Mouse (Mus musculus): Measurements from ENCODE around the gene Wdr4. TPM values are rescaled to one million over a fixed set of nuclear protein-coding genes. Genes with fewer than 3 reads are reported as not detected.

Gene Wdr4
- total and polyA plus RNA-seq, 2 experiments, result 12.9 to 27.8 TPM

DNA sequence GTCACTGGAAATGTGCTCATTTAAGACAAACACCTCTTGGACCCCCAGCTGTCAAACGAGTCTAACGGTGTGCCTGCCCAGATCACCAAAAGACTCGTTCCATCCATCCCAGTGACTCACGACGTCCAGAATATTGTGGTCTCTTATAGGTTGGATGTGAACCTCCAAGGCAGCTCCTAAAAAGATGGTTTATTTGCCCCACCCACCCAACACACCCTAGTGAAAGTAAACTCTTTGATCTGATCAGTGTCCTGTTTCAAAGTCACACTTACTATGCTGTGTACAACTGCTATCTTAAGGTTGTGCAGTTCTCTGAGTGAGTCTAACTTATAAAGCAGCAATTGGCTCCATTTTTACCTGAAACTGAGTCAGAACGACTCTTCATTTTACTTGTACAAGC is 7.2 kb downstream of the Wdr4 start:
- TF ChIP-seq POLR2A (IDR thresholded peaks at IDR 0.05; ENCODE audit: extremely low read depth, insufficient read depth, low read length) (no peak), CTCF (IDR thresholded peaks at IDR 0.05; ENCODE audit: low read depth, low read length) (no peak)
- H3K4me1 ChIP-seq (ENCODE audit: control insufficient read depth, insufficient read depth, low read length), result peaks cover 2% of the 10 kb centered on the region; the same call in 1 of the 2 replicates
- DNase-seq (ENCODE audit: extremely low read depth, low read depth, low spot score), result no peak
- no peak overlapping the region for H3K27ac ChIP-seq (replicated peaks; ENCODE audit: insufficient read depth, low read depth, low read length)
- 0 out of 2 replicates have a peak, but pooled peaks cover 6% of the 10 kb centered on the region for H3K79me2 ChIP-seq (ENCODE audit: control insufficient read depth, insufficient read depth, low read length)
- peak overlapping the region; percentile 93 for H3K4me3 ChIP-seq (ENCODE audit: insufficient read depth, low read depth, low read length)
- no peaks in the 10 kb centered on the region for H3K27me3 ChIP-seq (ENCODE audit: control insufficient read depth, insufficient read depth, low read length)
- H3K9ac ChIP-seq (ENCODE audit: low read depth, low read length), result peak overlapping the region; percentile 35
- 20% methylated on average over 6 of the region's 6 CpGs for WGBS
- no peaks in the 10 kb centered on the region for H3K36me3 ChIP-seq (ENCODE audit: control insufficient read depth, insufficient read depth, low read length)

- Histone ChIP-seq H3K27me3 (ENCODE audit: control insufficient read depth, insufficient read depth, low read length) (no peaks in the 10 kb centered on the region), H3K4me3 (ENCODE audit: insufficient read depth, low read depth, low read length) (peak overlapping the region; percentile 93), H3K79me2 (ENCODE audit: control insufficient read depth, insufficient read depth, low read length) (0 out of 2 replicates have a peak, but pooled peaks cover 6% of the 10 kb centered on the region), H3K4me1 (ENCODE audit: control insufficient read depth, insufficient read depth, low read length) (peaks cover 4% of the 10 kb centered on the region), H3K27ac (replicated peaks; ENCODE audit: insufficient read depth, low read depth, low read length) (peak overlapping the region; percentile 55), H3K9ac (ENCODE audit: low read depth, low read length) (peak overlapping the region; percentile 91), H3K36me3 (ENCODE audit: control insufficient read depth, insufficient read depth, low read length) (no peaks in the 10 kb centered on the region)
- peak; percentile 73 for DNase-seq (ENCODE audit: extremely low read depth, low read depth, low spot score)
- under 1% methylated on average over 56 of the region's 56 CpGs for WGBS
- TF ChIP-seq CTCF (IDR thresholded peaks at IDR 0.05; ENCODE audit: low read depth, low read length) (no peak), POLR2A (IDR thresholded peaks at IDR 0.05; ENCODE audit: extremely low read depth, insufficient read depth, low read length) (peak; percentile 67; the same call in 1 of the 2 replicates)
Observed at GRCm38 (mm10) chr17:31511792-31512495, 7.8 kb downstream of the Wdr4 start.

DNA sequence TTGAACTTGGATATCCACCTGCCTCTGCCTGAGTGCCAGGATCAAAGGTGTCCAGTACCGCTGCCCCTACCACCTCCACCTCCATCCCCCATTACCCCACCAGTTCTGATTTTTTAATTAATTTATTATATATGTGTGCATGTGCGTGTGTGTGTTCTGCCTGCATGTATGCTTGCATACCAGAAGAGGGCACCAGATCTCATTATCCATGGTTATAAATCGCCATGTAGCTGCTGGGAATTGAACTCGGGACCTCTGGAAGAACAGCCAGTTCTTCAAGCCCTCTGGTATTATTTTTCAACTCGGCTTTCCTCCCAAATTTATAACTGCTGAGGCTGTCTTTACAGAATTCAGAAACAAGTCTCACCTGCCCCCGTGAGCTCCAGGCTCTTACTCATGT is 8.8 kb downstream of the Wdr4 start:
- H3K4me1 ChIP-seq (ENCODE audit: control insufficient read depth, insufficient read depth, low read length), result peaks cover 6% of the 10 kb centered on the region
- no peak overlapping the region for H3K4me3 ChIP-seq (ENCODE audit: insufficient read depth, low read depth, low read length)
- no peaks in the 10 kb centered on the region for H3K27me3 ChIP-seq (ENCODE audit: control insufficient read depth, insufficient read depth, low read length)
- H3K36me3 ChIP-seq (ENCODE audit: control insufficient read depth, insufficient read depth, low read length), result no peaks in the 10 kb centered on the region
- TF ChIP-seq POLR2A (IDR thresholded peaks at IDR 0.05; ENCODE audit: extremely low read depth, insufficient read depth, low read length) (no peak), CTCF (IDR thresholded peaks at IDR 0.05; ENCODE audit: low read depth, low read length) (no peak)
- H3K27ac ChIP-seq (replicated peaks; ENCODE audit: insufficient read depth, low read depth, low read length), result no peak overlapping the region
- no peak overlapping the region for H3K9ac ChIP-seq (ENCODE audit: low read depth, low read length)
- DNase-seq (ENCODE audit: extremely low read depth, low read depth, low spot score), result no peak
- H3K79me2 ChIP-seq (ENCODE audit: control insufficient read depth, insufficient read depth, low read length), result 0 out of 2 replicates have a peak, but pooled peaks cover 6% of the 10 kb centered on the region
- 95% methylated on average over 6 of the region's 6 CpGs for WGBS

DNA sequence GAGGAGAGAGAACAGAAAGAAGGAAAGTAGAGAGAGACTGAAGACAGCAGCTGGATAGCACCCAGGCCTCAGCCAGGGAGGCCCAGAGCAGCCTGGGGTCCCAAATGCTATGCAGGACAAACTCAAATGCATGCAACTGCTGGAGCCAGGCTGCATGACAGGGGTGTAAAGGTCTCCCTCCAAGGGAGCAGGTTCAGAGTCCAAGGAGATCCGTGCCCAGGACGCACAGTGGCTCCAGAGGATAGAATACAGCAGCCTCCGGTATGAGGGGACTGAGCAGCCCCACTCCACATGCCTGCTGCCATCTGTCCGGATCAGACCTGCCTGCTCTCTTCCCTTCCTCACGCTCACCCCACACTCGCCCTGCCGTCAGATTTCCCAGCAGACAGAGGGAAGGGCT is 13.5 kb downstream of the Wdr4 start:
- Histone ChIP-seq H3K79me2 (ENCODE audit: control insufficient read depth, insufficient read depth, low read length) (no peaks in the 10 kb centered on the region), H3K27me3 (ENCODE audit: control insufficient read depth, insufficient read depth, low read length) (no peaks in the 10 kb centered on the region), H3K9ac (ENCODE audit: low read depth, low read length) (no peak overlapping the region), H3K36me3 (ENCODE audit: control insufficient read depth, insufficient read depth, low read length) (peaks cover 2% of the 10 kb centered on the region; the same call in 1 of the 2 replicates), H3K4me3 (ENCODE audit: insufficient read depth, low read depth, low read length) (no peak overlapping the region), H3K27ac (replicated peaks; ENCODE audit: insufficient read depth, low read depth, low read length) (no peak overlapping the region), H3K4me1 (ENCODE audit: control insufficient read depth, insufficient read depth, low read length) (peaks cover 4% of the 10 kb centered on the region)
- no peak for TF ChIP-seq CTCF (IDR thresholded peaks at IDR 0.05; ENCODE audit: low read depth, low read length)
- TF ChIP-seq POLR2A (IDR thresholded peaks at IDR 0.05; ENCODE audit: extremely low read depth, insufficient read depth, low read length), result no peak
- peak; percentile 41 for DNase-seq (ENCODE audit: extremely low read depth, low read depth, low spot score)
- WGBS, result 48% methylated on average over 7 of the region's 7 CpGs

DNA sequence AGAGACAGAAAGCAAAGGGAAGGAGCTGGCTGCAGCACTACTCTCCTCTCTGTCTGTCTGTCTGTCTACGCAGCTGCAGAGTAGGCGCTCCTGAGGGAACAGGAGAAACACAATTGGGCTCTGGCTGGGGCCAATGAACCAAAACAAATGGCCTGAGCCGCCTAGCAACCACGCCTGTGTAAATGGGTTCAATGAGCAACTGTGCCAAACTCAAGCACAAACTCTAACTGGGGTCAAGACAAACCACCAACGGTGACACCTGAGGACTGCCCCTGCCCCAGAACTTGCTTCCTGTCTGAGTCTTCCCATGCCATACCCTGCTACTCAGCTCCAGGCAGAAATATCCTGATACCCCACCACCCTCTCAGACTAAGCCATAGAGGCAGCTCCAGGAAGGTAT is 14.8 kb downstream of the Wdr4 start:
- 62% methylated on average over 5 of the region's 5 CpGs for WGBS
- H3K9ac ChIP-seq (ENCODE audit: low read depth, low read length), result no peak overlapping the region
- DNase-seq (ENCODE audit: extremely low read depth, low read depth, low spot score), result peak; percentile 20
- no peak overlapping the region for H3K4me3 ChIP-seq (ENCODE audit: insufficient read depth, low read depth, low read length)
- no peaks in the 10 kb centered on the region for H3K79me2 ChIP-seq (ENCODE audit: control insufficient read depth, insufficient read depth, low read length)
- H3K27me3 ChIP-seq (ENCODE audit: control insufficient read depth, insufficient read depth, low read length), result no peaks in the 10 kb centered on the region
- peaks cover 2% of the 10 kb centered on the region; the same call in 1 of the 2 replicates for H3K36me3 ChIP-seq (ENCODE audit: control insufficient read depth, insufficient read depth, low read length)
- H3K27ac ChIP-seq (replicated peaks; ENCODE audit: insufficient read depth, low read depth, low read length), result no peak overlapping the region
- TF ChIP-seq POLR2A (IDR thresholded peaks at IDR 0.05; ENCODE audit: extremely low read depth, insufficient read depth, low read length) (no peak), CTCF (IDR thresholded peaks at IDR 0.05; ENCODE audit: low read depth, low read length) (no peak)
- H3K4me1 ChIP-seq (ENCODE audit: control insufficient read depth, insufficient read depth, low read length), result peaks cover 4% of the 10 kb centered on the region

GRCm38 (mm10) chr17:31503936-31504335 is 15.8 kb downstream of the Wdr4 start:
- WGBS, result 93% methylated on average over 2 of the region's 2 CpGs
- Histone ChIP-seq H3K9ac (ENCODE audit: low read depth, low read length) (no peak overlapping the region), H3K27ac (replicated peaks; ENCODE audit: insufficient read depth, low read depth, low read length) (no peak overlapping the region), H3K4me1 (ENCODE audit: control insufficient read depth, insufficient read depth, low read length) (peaks cover 4% of the 10 kb centered on the region), H3K36me3 (ENCODE audit: control insufficient read depth, insufficient read depth, low read length) (peaks cover 2% of the 10 kb centered on the region; the same call in 1 of the 2 replicates), H3K79me2 (ENCODE audit: control insufficient read depth, insufficient read depth, low read length) (no peaks in the 10 kb centered on the region), H3K27me3 (ENCODE audit: control insufficient read depth, insufficient read depth, low read length) (no peaks in the 10 kb centered on the region), H3K4me3 (ENCODE audit: insufficient read depth, low read depth, low read length) (no peak overlapping the region)
- TF ChIP-seq POLR2A (IDR thresholded peaks at IDR 0.05; ENCODE audit: extremely low read depth, insufficient read depth, low read length), result no peak
- TF ChIP-seq CTCF (IDR thresholded peaks at IDR 0.05; ENCODE audit: low read depth, low read length), result no peak
- DNase-seq (ENCODE audit: extremely low read depth, low read depth, low spot score), result no peak
